Mouse (Mus musculus) cortical plate, adult 2 months (tissue): ENCODE measurements at regions not wholly inside any gene's neighbourhood (a gene's known extent, or its start where the extent isn't known, plus 50 kb on each side); places are given as distances from the start of the nearest gene placed in this dataset.

Experiments used
- CTCF ChIP-seq: fragments of 200-500 bp; IDR thresholded peaks from 2 replicates; pipeline ENCODE4 v1.5.1; 2011; ENCODE audit warnings: mild to moderate bottlenecking, control low read depth, low read length; ENCODE audit not compliant: insufficient read depth; ENCODE audit errors: extremely low read depth
- POLR2A ChIP-seq: fragments of 200-500 bp; IDR thresholded peaks from 2 replicates; pipeline ENCODE4 v1.6.1; 2011; ENCODE audit warnings: mild to moderate bottlenecking, low read length, control low read depth; ENCODE audit not compliant: insufficient read depth; ENCODE audit errors: extremely low read depth

- TF ChIP-seq CTCF (no peak), POLR2A (no peak)
Measured at GRCm38 (mm10) chr19:30306379-30306778, 73.6 kb downstream of the Mbl2 start.
